Mouse (Mus musculus) heart, postnatal 0 days (tissue): Measurements from ENCODE around the gene Fam20b.

Experiments used
- CTCF ChIP-seq: IDR thresholded peaks from 2 replicates; pipeline ENCODE4 v1.5.1; 2016; ENCODE audit warnings: antibody characterized with exemption, control low read depth, low read depth
- EP300 ChIP-seq: IDR thresholded peaks from 2 replicates; pipeline ENCODE4 v1.6.1; 2016; ENCODE audit warnings: antibody characterized with exemption, low read depth

GRCm38 (mm10) chr1:156644061-156644460 lies 74.8 kb downstream of the Fam20b start:
- TF ChIP-seq CTCF (no peak), EP300 (no peak)
